Mouse (Mus musculus) forebrain, embryonic 11.5 days (tissue): ENCODE data around the gene Pkd1l1. TPM values are rescaled to one million over a fixed set of nuclear protein-coding genes. Genes with fewer than 3 reads are reported as not detected.

Experiments
- ATAC-seq: fragments of 200-750 bp; cut with Nextera tagmentation; replicated peaks from 2 replicates; pipeline ENCODE4 v1.8.0; 2017; ENCODE audit warnings: moderate TSS enrichment; ENCODE audit not compliant: low FRiP score
- DNase-seq: peaks from one replicate; pipeline ENCODE4 v3.0.0-alpha.2; 2017; ENCODE audit warnings: low spot score
- H3K27ac ChIP-seq: fragments of 300-500 bp; sonication (generic); 2 replicates; pipeline ENCODE4 v1.5.1; 2014; ENCODE audit warnings: low read depth, low read length
- H3K27me3 ChIP-seq: fragments of 300-500 bp; sonication (generic); 2 replicates; pipeline ENCODE4 v1.6.1; 2014; ENCODE audit warnings: mild to moderate bottlenecking, low read length, mixed read lengths; ENCODE audit not compliant: control insufficient read depth, insufficient read depth
- H3K36me3 ChIP-seq: fragments of 300-500 bp; sonication (generic); 2 replicates; pipeline ENCODE4 v1.6.1; 2014; ENCODE audit warnings: mild to moderate bottlenecking, low read length, moderate library complexity, mixed read lengths; ENCODE audit not compliant: control insufficient read depth, insufficient read depth
- H3K4me1 ChIP-seq: fragments of 300-500 bp; sonication (generic); replicated peaks from 2 replicates; pipeline ENCODE4 v1.6.1; 2014; ENCODE audit warnings: low read length, mixed read lengths; ENCODE audit not compliant: control insufficient read depth, insufficient read depth
- H3K4me2 ChIP-seq: fragments of 300-500 bp; sonication (generic); 2 replicates; pipeline ENCODE4 v1.6.1; 2014; ENCODE audit warnings: low read depth, mild to moderate bottlenecking, low read length, moderate library complexity, mixed read lengths; ENCODE audit not compliant: severe bottlenecking
- H3K4me3 ChIP-seq: fragments of 300-500 bp; sonication (generic); 2 replicates; pipeline ENCODE4 v1.5.1; 2014; ENCODE audit warnings: low read depth, low read length
- H3K9ac ChIP-seq: fragments of 300-500 bp; sonication (generic); 2 replicates; pipeline ENCODE4 v1.6.1; 2014; ENCODE audit warnings: low read length
- H3K9me3 ChIP-seq: fragments of 300-500 bp; sonication (generic); 2 replicates; pipeline ENCODE4 v1.6.1; 2016; ENCODE audit warnings: low read length, mixed read lengths; ENCODE audit not compliant: control insufficient read depth
- WGBS: fragments of 180-500 bp; shearing (Covaris S2); extraction: QIAGEN DNeasy Blood & Tissue Kit; methylation state at CpG from one replicate; pipeline ENCODE4 v1.1.7; 2014; 5-methylcytosine and 5-hydroxymethylcytosine counted together
- polyA plus RNA-seq: library from polyadenylated mRNA; unstranded; fragments of >200 nt; fragmentation: Nextera tagmentation; extraction: Ambion mirVana; gene quantifications from 2 replicates; pipeline ENCODE4 v1.2.1, GENCODE M21; 2014

The Pkd1l1 gene
- polyA plus RNA-seq, 1 experiment from 2014 or later, result not detected

DNA sequence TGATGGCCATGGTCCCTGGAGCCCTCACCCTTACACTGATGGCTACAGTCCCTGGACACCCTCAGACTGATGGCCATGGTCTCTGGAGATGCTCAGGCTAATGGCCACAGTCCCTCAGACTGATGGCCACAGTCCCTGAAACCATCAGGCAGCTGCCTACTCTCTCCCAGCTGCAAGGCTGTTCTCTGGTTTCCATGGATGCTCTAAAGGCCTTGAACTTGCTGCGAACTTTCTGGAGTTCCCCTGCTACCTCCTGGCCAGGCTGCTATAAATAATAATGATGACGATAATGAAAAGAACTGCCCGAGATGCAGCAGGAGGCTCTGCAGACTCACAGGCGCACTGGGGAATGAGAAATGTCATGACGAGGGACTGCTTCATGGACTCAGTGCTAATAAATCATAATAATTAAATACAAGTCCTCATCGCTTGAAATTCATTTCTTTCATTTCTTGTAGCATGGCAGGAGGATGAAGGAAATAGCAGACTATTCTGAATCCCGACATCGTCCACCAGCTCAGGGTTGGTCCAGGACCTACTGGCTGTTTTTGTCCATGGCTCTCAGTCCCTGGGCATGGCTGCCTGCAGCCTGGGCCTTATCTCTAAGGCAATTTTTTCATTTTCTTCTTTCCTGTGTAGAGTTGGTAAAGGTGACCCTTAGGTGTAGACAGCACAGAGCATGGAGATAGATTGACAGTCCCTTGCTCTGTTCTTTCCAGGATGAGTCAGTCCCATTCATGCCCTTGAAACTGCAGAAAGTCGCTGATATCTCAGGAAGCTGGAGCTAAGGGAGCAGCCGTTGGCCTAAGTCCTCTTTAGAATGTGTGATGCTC, 191.5 kb downstream of the Pkd1l1 start:
- H3K9ac ChIP-seq, result no peak overlapping the region
- DNase-seq (no peak), ATAC-seq (no peak)
- H3K27me3 ChIP-seq, result no peaks in the 10 kb centered on the region
- H3K36me3 ChIP-seq, result no peaks in the 10 kb centered on the region
- H3K9me3 ChIP-seq, result no peaks in the 10 kb centered on the region
- no peak overlapping the region for H3K4me2 ChIP-seq
- 84% methylated on average over 10 of the region's 10 CpGs for WGBS
- H3K4me3 ChIP-seq, result no peak overlapping the region
- no peaks in the 10 kb centered on the region for H3K4me1 ChIP-seq
- no peak overlapping the region for H3K27ac ChIP-seq

DNA sequence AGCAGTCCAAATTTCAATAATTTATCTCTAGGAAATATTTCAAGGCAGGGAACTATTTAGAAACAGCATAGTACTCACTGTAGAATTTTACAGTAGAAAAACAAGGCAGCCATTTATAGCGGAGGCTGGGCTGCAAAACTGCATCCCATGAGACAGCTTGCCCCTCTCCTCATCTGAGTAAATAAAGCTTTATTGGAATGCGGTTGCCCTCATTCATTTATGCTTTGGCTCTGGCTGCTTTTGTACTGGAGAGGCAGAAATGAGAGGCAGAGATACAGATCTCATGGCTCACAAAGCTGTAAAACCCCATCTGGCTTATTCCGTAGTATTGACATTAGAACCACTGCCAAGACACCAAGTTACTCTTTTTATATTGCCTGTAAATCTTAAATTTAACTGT, 193.6 kb downstream of the Pkd1l1 start:
- H3K9ac ChIP-seq, result no peak overlapping the region
- H3K4me2 ChIP-seq, result no peak overlapping the region
- no peaks in the 10 kb centered on the region for H3K9me3 ChIP-seq
- no peak overlapping the region for H3K4me3 ChIP-seq
- no peaks in the 10 kb centered on the region for H3K4me1 ChIP-seq
- 78% methylated on average over 3 of the region's 3 CpGs for WGBS
- H3K27ac ChIP-seq, result no peak overlapping the region
- no peak for ATAC-seq
- H3K27me3 ChIP-seq, result no peaks in the 10 kb centered on the region
- no peak for DNase-seq
- H3K36me3 ChIP-seq, result no peaks in the 10 kb centered on the region

Other genes with a start within 250 kb of the Pkd1l1 start
- 24.6 and 29.1 TPM in 2 replicates for gene Hus1, start 37.9 kb upstream of the Pkd1l1 start, polyA plus RNA-seq
- 0.32 and 0.52 TPM in 2 replicates for gene Gm11992, start 75.3 kb upstream of the Pkd1l1 start, polyA plus RNA-seq
- gene Sun3, start 75.7 kb upstream of the Pkd1l1 start, polyA plus RNA-seq, result not detected in 2 replicates
- gene Upp1, start 144.8 kb upstream of the Pkd1l1 start, polyA plus RNA-seq, result 2.3 and 5.0 TPM in 2 replicates
- gene Abca13, start 218.7 kb upstream of the Pkd1l1 start, polyA plus RNA-seq, result 0.03 TPM in 1 of 2 replicates, not detected in the other